8 mouse cellular contexts compared by ENCODE assay signal in genomic region chr4:153975768-153976167, GRCm38 (mm10). TPM values are rescaled to one million over a fixed set of nuclear protein-coding genes. Genes with fewer than 3 reads are reported as not detected.
DNase-seq lines count a peak whose midpoint lies in the region; ATAC-seq lines count a peak whose summit lies in the region.

No protein-coding gene starts in this region.

- peak overlapping the region; percentile 67; the same call in 1 of the 2 replicates for H3K27ac ChIP-seq in liver, embryonic 12.5 days

- ATAC-seq in liver, embryonic 12.5 days: no peak

- 31% methylated on average over 6 of the region's 6 CpGs for WGBS in liver, embryonic 12.5 days (ENCODE audit: insufficient replicate concordance)

- DNase-seq in embryo, embryonic 11 days: peak; percentile 17
- DNase-seq in embryo, embryonic 9.5 days (ENCODE audit: extremely low spot score): no peak
- peak; percentile 10 for DNase-seq in thymus, postnatal 14 days
- no peak for DNase-seq in thymus, adult 18-20 months
- no peak for DNase-seq in urinary bladder, postnatal 10 days (ENCODE audit: low spot score)
- no peak for DNase-seq in kidney, postnatal 4 days
- no peak for DNase-seq in spleen, postnatal 4 days (ENCODE audit: low spot score in 2 of 2)

- peak overlapping the region; percentile 90 for H3K9ac ChIP-seq in liver, embryonic 12.5 days

- peaks cover 40% of the 10 kb centered on the region for H3K4me1 ChIP-seq in liver, embryonic 12.5 days

- no peaks in the 10 kb centered on the region for H3K9me3 ChIP-seq in liver, embryonic 12.5 days (replicated peaks)

- H3K4me2 ChIP-seq in liver, embryonic 12.5 days: peak overlapping the region; percentile 95

- no peaks in the 10 kb centered on the region for H3K27me3 ChIP-seq in liver, embryonic 12.5 days (replicated peaks)

- H3K36me3 ChIP-seq in liver, embryonic 12.5 days: peaks cover 38% of the 10 kb centered on the region

- H3K4me3 ChIP-seq in liver, embryonic 12.5 days: peak overlapping the region; percentile 83

RNA-seq across cellular contexts. Expression of gene Cep104, which starts 0.8 kb away (rescaled TPM):
- polyA plus RNA-seq in liver, embryonic 12.5 days (2016; fragmentation: Nextera tagmentation; extraction: Ambion mirVana): 11.9 and 12.0 TPM in 2 replicates

RNA-seq across cellular contexts. Expression of gene Dffb, which starts 0.8 kb away (rescaled TPM):
- polyA plus RNA-seq in liver, embryonic 12.5 days (2016; fragmentation: Nextera tagmentation; extraction: Ambion mirVana): 11.6 and 12.4 TPM in 2 replicates

RNA-seq across cellular contexts. Expression of gene A430005L14Rik, which starts 18.7 kb away (rescaled TPM):
- polyA plus RNA-seq in liver, embryonic 12.5 days (2016; fragmentation: Nextera tagmentation; extraction: Ambion mirVana): 74.4 and 75.3 TPM in 2 replicates

RNA-seq across cellular contexts. Expression of gene Lrrc47, which starts 35.8 kb away (rescaled TPM):
- polyA plus RNA-seq in liver, embryonic 12.5 days (2016; fragmentation: Nextera tagmentation; extraction: Ambion mirVana): 36.0 and 38.6 TPM in 2 replicates

RNA-seq across cellular contexts. Expression of gene Smim1, which starts 50.3 kb away (rescaled TPM):
- 440 and 457 TPM in 2 replicates for polyA plus RNA-seq in liver, embryonic 12.5 days (2016; fragmentation: Nextera tagmentation; extraction: Ambion mirVana)

Comparison
In these comparisons a context has a peak if more than half of its experiments do, and no peak if none do; other contexts are left out.
1. DNase-seq: peak in embryo, embryonic 11 days (single experiment) and thymus, postnatal 14 days (single experiment); none in embryo, embryonic 9.5 days (single experiment), thymus, adult 18-20 months (0 of 2), urinary bladder, postnatal 10 days (single experiment), kidney, postnatal 4 days (0 of 2) and spleen, postnatal 4 days (0 of 2).